Mouse (Mus musculus) liver, embryonic 16.5 days (tissue): ENCODE data around the gene Lhfpl3. TPM values are rescaled to one million over a fixed set of nuclear protein-coding genes. Genes with fewer than 3 reads are reported as not detected.
A peak's percentile ranks its signal among the peaks of the same experiment; 100 is the strongest.

ENCODE experiments used
- ATAC-seq: fragments of 200-750 bp; cut with Nextera tagmentation; 2 replicates; pipeline ENCODE4 v1.8.0; 2017; ENCODE audit warnings: low read depth, mild to moderate bottlenecking, moderate number of reproducible peaks, moderate library complexity
- H3K27ac ChIP-seq: fragments of 300-500 bp; sonication (generic); 2 replicates; pipeline ENCODE4 v1.5.1; 2014; ENCODE audit warnings: mild to moderate bottlenecking, low read length
- H3K27me3 ChIP-seq: fragments of 300-500 bp; sonication (generic); 2 replicates; pipeline ENCODE4 v1.6.1; 2014; ENCODE audit warnings: low read depth, low read length, mixed read lengths; ENCODE audit not compliant: control insufficient read depth, insufficient read depth
- H3K36me3 ChIP-seq: fragments of 300-500 bp; sonication (generic); 2 replicates; pipeline ENCODE4 v1.6.1; 2014; ENCODE audit warnings: mild to moderate bottlenecking; ENCODE audit not compliant: control insufficient read depth, insufficient read depth
- H3K4me1 ChIP-seq: fragments of 300-500 bp; sonication (generic); 2 replicates; pipeline ENCODE4 v1.6.1; 2014; ENCODE audit warnings: low read depth, low read length, mixed read lengths; ENCODE audit not compliant: control insufficient read depth
- H3K4me2 ChIP-seq: fragments of 300-500 bp; sonication (generic); 2 replicates; pipeline ENCODE4 v1.6.1; 2014; ENCODE audit warnings: low read depth, low read length, mixed read lengths
- H3K4me3 ChIP-seq: fragments of 300-500 bp; sonication (generic); 2 replicates; pipeline ENCODE4 v1.5.1; 2014; ENCODE audit warnings: low read depth, mild to moderate bottlenecking, low read length
- H3K9ac ChIP-seq: fragments of 300-500 bp; sonication (generic); 2 replicates; pipeline ENCODE4 v1.6.1; 2014; ENCODE audit warnings: low read depth, low read length
- H3K9me3 ChIP-seq: fragments of 300-500 bp; sonication (generic); replicated peaks from 2 replicates; pipeline ENCODE4 v1.6.1; 2016; ENCODE audit warnings: low read length; ENCODE audit not compliant: control insufficient read depth
- WGBS: fragments of 180-500 bp; shearing (Covaris S2); extraction: QIAGEN DNeasy Blood & Tissue Kit; methylation state at CpG from one replicate; pipeline ENCODE4 v1.1.7; 2014; ENCODE audit not compliant: insufficient replicate concordance; 5-methylcytosine and 5-hydroxymethylcytosine counted together
- polyA plus RNA-seq: library from polyadenylated mRNA; unstranded; fragments of >200 nt; fragmentation: Nextera tagmentation; extraction: Ambion mirVana; gene quantifications from 2 replicates; pipeline ENCODE4 v1.2.1, GENCODE M21; 2015

Lhfpl3 gene
- polyA plus RNA-seq, 1 experiment from 2014 or later = 0.05 TPM

GRCm38 (mm10) chr5:23219655-23220054, 473.8 kb downstream of the Lhfpl3 start:
- ATAC-seq = no peak
- no peaks in the 10 kb centered on the region for H3K4me1 ChIP-seq
- H3K36me3 ChIP-seq = no peaks in the 10 kb centered on the region
- no peaks in the 10 kb centered on the region for H3K9me3 ChIP-seq
- H3K4me3 ChIP-seq = no peak overlapping the region
- H3K4me2 ChIP-seq = no peak overlapping the region
- H3K27me3 ChIP-seq = no peaks in the 10 kb centered on the region
- H3K27ac ChIP-seq = no peak overlapping the region
- no peak overlapping the region for H3K9ac ChIP-seq
- WGBS = 47% methylated on average over 1 of the region's 1 CpGs

GRCm38 (mm10) chr5:23224759-23225536, 479.1 kb downstream of the Lhfpl3 start:
- H3K27me3 ChIP-seq = no peaks in the 10 kb centered on the region
- no peaks in the 10 kb centered on the region for H3K4me1 ChIP-seq
- H3K4me2 ChIP-seq = 0 out of 2 replicates have a peak overlapping the region, but pooled peaks have one; percentile 20
- no peak overlapping the region for H3K27ac ChIP-seq
- 19% methylated on average over 14 of the region's 14 CpGs for WGBS
- no peaks in the 10 kb centered on the region for H3K9me3 ChIP-seq
- H3K36me3 ChIP-seq = no peaks in the 10 kb centered on the region
- no peak overlapping the region for H3K4me3 ChIP-seq
- H3K9ac ChIP-seq = no peak overlapping the region
- no peak for ATAC-seq

GRCm38 (mm10) chr5:23225621-23226020, 479.8 kb downstream of the Lhfpl3 start:
- no peak overlapping the region for H3K4me3 ChIP-seq
- no peaks in the 10 kb centered on the region for H3K36me3 ChIP-seq
- no peaks in the 10 kb centered on the region for H3K27me3 ChIP-seq
- WGBS = 33% methylated on average over 8 of the region's 8 CpGs
- H3K9me3 ChIP-seq = no peaks in the 10 kb centered on the region
- no peak for ATAC-seq
- H3K4me1 ChIP-seq = no peaks in the 10 kb centered on the region
- no peak overlapping the region for H3K4me2 ChIP-seq
- H3K27ac ChIP-seq = no peak overlapping the region
- H3K9ac ChIP-seq = no peak overlapping the region

- H3K27ac ChIP-seq = no peak overlapping the region
These were observed 480.9 kb downstream of the Lhfpl3 start for GRCm38 (mm10) chr5:23226753-23227152.

GRCm38 (mm10) chr5:23246974-23247373, 501.1 kb downstream of the Lhfpl3 start:
- Histone ChIP-seq H3K27ac (no peak overlapping the region), H3K4me3 (no peak overlapping the region), H3K27me3 (no peaks in the 10 kb centered on the region), H3K4me1 (no peaks in the 10 kb centered on the region), H3K9ac (no peak overlapping the region), H3K4me2 (no peak overlapping the region), H3K36me3 (no peaks in the 10 kb centered on the region), H3K9me3 (no peaks in the 10 kb centered on the region)
- WGBS = 27% methylated on average over 4 of the region's 4 CpGs
- no peak for ATAC-seq

More at GRCm38 (mm10) chr5:23226753-23227152, 480.9 kb downstream of the Lhfpl3 start:
- H3K4me2 ChIP-seq = no peak overlapping the region
- no peak overlapping the region for H3K4me3 ChIP-seq
- no peaks in the 10 kb centered on the region for H3K36me3 ChIP-seq
- no peaks in the 10 kb centered on the region for H3K27me3 ChIP-seq
- no peak overlapping the region for H3K9ac ChIP-seq
- WGBS = 42% methylated on average over 3 of the region's 3 CpGs
- no peaks in the 10 kb centered on the region for H3K4me1 ChIP-seq
- no peaks in the 10 kb centered on the region for H3K9me3 ChIP-seq
- ATAC-seq = no peak

- ATAC-seq = no peak
- no peak overlapping the region for H3K4me2 ChIP-seq
- no peaks in the 10 kb centered on the region for H3K9me3 ChIP-seq
- no peaks in the 10 kb centered on the region for H3K27me3 ChIP-seq
- no peaks in the 10 kb centered on the region for H3K36me3 ChIP-seq
- 53% methylated on average over 1 of the region's 1 CpGs for WGBS
- H3K9ac ChIP-seq = no peak overlapping the region
- H3K4me1 ChIP-seq = no peaks in the 10 kb centered on the region
- no peak overlapping the region for H3K27ac ChIP-seq
- H3K4me3 ChIP-seq = no peak overlapping the region
These were observed 501.9 kb downstream of the Lhfpl3 start for GRCm38 (mm10) chr5:23247784-23248183.

GRCm38 (mm10) chr5:23248303-23248702, 502.4 kb downstream of the Lhfpl3 start:
- Histone ChIP-seq H3K36me3 (no peaks in the 10 kb centered on the region), H3K27ac (no peak overlapping the region), H3K9ac (no peak overlapping the region), H3K27me3 (no peaks in the 10 kb centered on the region), H3K4me2 (no peak overlapping the region), H3K9me3 (no peaks in the 10 kb centered on the region), H3K4me1 (no peaks in the 10 kb centered on the region), H3K4me3 (no peak overlapping the region)
- ATAC-seq = no peak

- Histone ChIP-seq H3K4me2 (no peak overlapping the region), H3K27me3 (no peaks in the 10 kb centered on the region), H3K27ac (no peak overlapping the region), H3K9ac (no peak overlapping the region), H3K4me1 (no peaks in the 10 kb centered on the region), H3K9me3 (no peaks in the 10 kb centered on the region), H3K4me3 (no peak overlapping the region), H3K36me3 (no peaks in the 10 kb centered on the region)
- ATAC-seq = no peak
- WGBS = 41% methylated on average over 9 of the region's 9 CpGs
These were observed 504.3 kb downstream of the Lhfpl3 start for GRCm38 (mm10) chr5:23249896-23250875.
